ENCODE assay signal across 12 mouse cellular contexts in the genomic region with DNA sequence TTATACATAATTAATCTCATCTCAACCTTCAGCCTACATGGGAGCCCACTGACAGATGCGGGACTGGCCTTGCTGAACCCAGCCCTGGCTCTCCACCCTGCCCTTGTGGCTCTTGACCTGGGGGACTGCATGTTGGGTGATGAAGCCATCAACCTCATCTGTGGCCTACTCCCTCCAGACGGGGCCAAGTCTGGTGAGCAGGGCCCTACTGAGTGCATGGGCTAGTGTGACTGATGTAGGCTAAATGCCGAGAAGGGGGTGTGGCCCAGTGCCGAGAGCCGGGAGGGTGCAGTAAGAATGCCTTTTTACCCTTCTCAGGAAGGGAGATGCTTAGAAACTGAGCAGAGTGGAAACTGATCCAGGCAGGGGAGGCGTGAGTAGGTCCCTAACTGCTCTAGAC. TPM values are rescaled to one million over a fixed set of nuclear protein-coding genes. Genes with fewer than 3 reads are reported as not detected.
DNase-seq lines count a peak whose midpoint lies in the region; ATAC-seq lines count a peak whose summit lies in the region.
"Had no signal": no experiment of that assay in that cellular context is flagged by ENCODE, and none has a peak within 500 bp of the region (broad histone marks: within the 10 kb centered on the region; RNA-seq: fewer than 3 reads in every experiment).

No protein-coding gene starts in this region.

- H3K4me2 ChIP-seq in heart, embryonic 13.5 days, result peak overlapping the region; percentile 100
- H3K4me2 ChIP-seq in embryonic facial prominence, embryonic 13.5 days, result peak overlapping the region; percentile 100; the same call in 1 of the 2 replicates
- peak overlapping the region; percentile 95 for H3K4me2 ChIP-seq in hindbrain, embryonic 13.5 days
- H3K4me2 ChIP-seq in midbrain, embryonic 14.5 days (ENCODE audit: low read length), result peak overlapping the region; percentile 94

- peak overlapping the region; percentile 71; the same call in 1 of the 2 replicates for H3K4me3 ChIP-seq in heart, embryonic 13.5 days
- 0 out of 2 replicates have a peak overlapping the region, but pooled peaks have one; percentile 6 for H3K4me3 ChIP-seq in embryonic facial prominence, embryonic 13.5 days
- peak overlapping the region; percentile 74 for H3K4me3 ChIP-seq in hindbrain, embryonic 13.5 days
- H3K4me3 ChIP-seq in midbrain, embryonic 14.5 days (replicated peaks; ENCODE audit: low read depth, low read length), result peak overlapping the region; percentile 75

- H3K9me3 ChIP-seq in heart, embryonic 13.5 days, result no peaks in the 10 kb centered on the region
- H3K9me3 ChIP-seq in embryonic facial prominence, embryonic 13.5 days, result no peaks in the 10 kb centered on the region
- no peaks in the 10 kb centered on the region for H3K9me3 ChIP-seq in hindbrain, embryonic 13.5 days
- H3K9me3 ChIP-seq in midbrain, embryonic 14.5 days (ENCODE audit: control insufficient read depth, low read length), result no peaks in the 10 kb centered on the region

- H3K9ac ChIP-seq in heart, embryonic 13.5 days, result no peak overlapping the region
- H3K9ac ChIP-seq in embryonic facial prominence, embryonic 13.5 days, result no peak overlapping the region
- H3K9ac ChIP-seq in hindbrain, embryonic 13.5 days, result peak overlapping the region; percentile 89
- peak overlapping the region; percentile 76; the same call in 1 of the 2 replicates for H3K9ac ChIP-seq in midbrain, embryonic 14.5 days (replicated peaks; ENCODE audit: low read length)

- H3K4me1 ChIP-seq in heart, embryonic 13.5 days, result peaks cover 24% of the 10 kb centered on the region
- peaks cover 12% of the 10 kb centered on the region for H3K4me1 ChIP-seq in embryonic facial prominence, embryonic 13.5 days
- H3K4me1 ChIP-seq in hindbrain, embryonic 13.5 days (replicated peaks), result peaks cover 26% of the 10 kb centered on the region
- peaks cover 18% of the 10 kb centered on the region for H3K4me1 ChIP-seq in midbrain, embryonic 14.5 days (ENCODE audit: control insufficient read depth, insufficient read depth, low read length)

- no peak for ATAC-seq in heart, embryonic 13.5 days (ENCODE audit: extremely low read depth, insufficient number of reproducible peaks, low FRiP score, low TSS enrichment)
- ATAC-seq in embryonic facial prominence, embryonic 13.5 days (ENCODE audit: insufficient number of reproducible peaks, insufficient read depth, low FRiP score, low TSS enrichment, low read depth), result no peak
- ATAC-seq in hindbrain, embryonic 13.5 days (ENCODE audit: low FRiP score), result no peak
- no peak for ATAC-seq in midbrain, embryonic 14.5 days (ENCODE audit: low FRiP score, low TSS enrichment)
- no peak for ATAC-seq in frontal cortex, adult (ENCODE audit: low TSS enrichment)

- H3K36me3 ChIP-seq in heart, embryonic 13.5 days, result peaks cover 65% of the 10 kb centered on the region
- H3K36me3 ChIP-seq in embryonic facial prominence, embryonic 13.5 days, result peaks cover 67% of the 10 kb centered on the region
- H3K36me3 ChIP-seq in hindbrain, embryonic 13.5 days, result peaks cover 63% of the 10 kb centered on the region
- H3K36me3 ChIP-seq in midbrain, embryonic 14.5 days (ENCODE audit: control insufficient read depth, insufficient read depth, low read length), result peaks cover 49% of the 10 kb centered on the region

- 21% methylated on average over 6 of the region's 6 CpGs for WGBS in heart, embryonic 13.5 days
- WGBS in embryonic facial prominence, embryonic 13.5 days, result 22% methylated on average over 6 of the region's 6 CpGs
- 32% methylated on average over 6 of the region's 6 CpGs for WGBS in hindbrain, embryonic 13.5 days
- 35% methylated on average over 6 of the region's 6 CpGs for WGBS in midbrain, embryonic 14.5 days

- no peak overlapping the region for H3K27ac ChIP-seq in heart, embryonic 13.5 days (replicated peaks)
- H3K27ac ChIP-seq in embryonic facial prominence, embryonic 13.5 days, result no peak overlapping the region
- H3K27ac ChIP-seq in hindbrain, embryonic 13.5 days, result no peak overlapping the region
- H3K27ac ChIP-seq in midbrain, embryonic 14.5 days (replicated peaks; ENCODE audit: low read depth, low read length), result no peak overlapping the region

- H3K27me3 ChIP-seq in heart, embryonic 13.5 days (replicated peaks), result peaks cover 28% of the 10 kb centered on the region
- H3K27me3 ChIP-seq in embryonic facial prominence, embryonic 13.5 days, result peaks cover 27% of the 10 kb centered on the region
- peaks cover 14% of the 10 kb centered on the region for H3K27me3 ChIP-seq in hindbrain, embryonic 13.5 days
- no peaks in the 10 kb centered on the region for H3K27me3 ChIP-seq in midbrain, embryonic 14.5 days (ENCODE audit: control insufficient read depth, insufficient read depth, low read length)

- no peak for DNase-seq in heart, adult 8-10 months (ENCODE audit: low spot score)
- DNase-seq in midbrain, embryonic 14.5 days, result no peak
- no peak for DNase-seq in thymus, adult 18-20 months
- no peak for DNase-seq in embryo, embryonic 10 days (ENCODE audit: low spot score)
- DNase-seq: gastrocnemius, postnatal 10 days; kidney, postnatal 36 days; thymus, postnatal 25 days had no signal

RNA-seq across cellular contexts. Expression of a gene that starts 1.8 kb away (rescaled TPM):
- 0.59 and 0.88 TPM in 2 replicates for polyA plus RNA-seq in heart, embryonic 13.5 days (2015; fragmentation: Nextera tagmentation; extraction: Ambion mirVana)
- under 1 TPM in 2 of 4 experiments, not detected in 2; 0.12 to 0.14 TPM for total RNA-seq in heart, adult 8-10 months (2022)
- polyA plus RNA-seq in embryonic facial prominence, embryonic 13.5 days (2015; fragmentation: Nextera tagmentation; extraction: Ambion mirVana), result 1.4 and 1.9 TPM in 2 replicates
- polyA plus RNA-seq in hindbrain, embryonic 13.5 days (2015; fragmentation: Nextera tagmentation; extraction: Ambion mirVana), result 7.3 and 9.5 TPM in 2 replicates
- polyA plus RNA-seq in midbrain, embryonic 14.5 days (2014; fragmentation: Nextera tagmentation; extraction: Ambion mirVana), result 12.0 and 17.4 TPM in 2 replicates

RNA-seq across cellular contexts. Expression of a gene that starts 7.3 kb away (rescaled TPM):
- polyA plus RNA-seq in heart, embryonic 13.5 days (2015; fragmentation: Nextera tagmentation; extraction: Ambion mirVana), result 80.3 and 83.1 TPM in 2 replicates
- 10 to 100 TPM; 82.2 to 91.1 (median 85.5) TPM for total RNA-seq in heart, adult 8-10 months (2022)
- polyA plus RNA-seq in embryonic facial prominence, embryonic 13.5 days (2015; fragmentation: Nextera tagmentation; extraction: Ambion mirVana), result 82.8 and 95.7 TPM in 2 replicates
- polyA plus RNA-seq in hindbrain, embryonic 13.5 days (2015; fragmentation: Nextera tagmentation; extraction: Ambion mirVana), result 87.5 and 90.8 TPM in 2 replicates
- polyA plus RNA-seq in midbrain, embryonic 14.5 days (2014; fragmentation: Nextera tagmentation; extraction: Ambion mirVana), result 86.7 and 90.0 TPM in 2 replicates

RNA-seq across cellular contexts. Expression of a gene that starts 7.3 kb away (rescaled TPM):
- polyA plus RNA-seq in heart, embryonic 13.5 days (2015; fragmentation: Nextera tagmentation; extraction: Ambion mirVana), result 46.8 and 48.4 TPM in 2 replicates
- total RNA-seq in heart, adult 8-10 months (2022), result 10 to 100 TPM; 20.4 to 25.6 (median 22.7) TPM
- polyA plus RNA-seq in embryonic facial prominence, embryonic 13.5 days (2015; fragmentation: Nextera tagmentation; extraction: Ambion mirVana), result 103 and 104 TPM in 2 replicates
- polyA plus RNA-seq in hindbrain, embryonic 13.5 days (2015; fragmentation: Nextera tagmentation; extraction: Ambion mirVana), result 82.7 and 85.7 TPM in 2 replicates
- 89.8 and 91.0 TPM in 2 replicates for polyA plus RNA-seq in midbrain, embryonic 14.5 days (2014; fragmentation: Nextera tagmentation; extraction: Ambion mirVana)

RNA-seq across cellular contexts. Expression of a gene that starts 27.7 kb away (rescaled TPM):
- polyA plus RNA-seq in heart, embryonic 13.5 days (2015; fragmentation: Nextera tagmentation; extraction: Ambion mirVana), result 35.7 and 37.1 TPM in 2 replicates
- 10 to 100 TPM; 26.0 to 39.5 (median 35.6) TPM for total RNA-seq in heart, adult 8-10 months (2022)
- 55.6 and 57.9 TPM in 2 replicates for polyA plus RNA-seq in embryonic facial prominence, embryonic 13.5 days (2015; fragmentation: Nextera tagmentation; extraction: Ambion mirVana)
- polyA plus RNA-seq in hindbrain, embryonic 13.5 days (2015; fragmentation: Nextera tagmentation; extraction: Ambion mirVana), result 28.6 and 33.8 TPM in 2 replicates
- polyA plus RNA-seq in midbrain, embryonic 14.5 days (2014; fragmentation: Nextera tagmentation; extraction: Ambion mirVana), result 23.5 and 24.1 TPM in 2 replicates

RNA-seq across cellular contexts. Expression of a gene that starts 42.1 kb away (rescaled TPM):
- 0.35 and 0.47 TPM in 2 replicates for polyA plus RNA-seq in heart, embryonic 13.5 days (2015; fragmentation: Nextera tagmentation; extraction: Ambion mirVana)
- under 1 TPM in 2 of 4 experiments, not detected in 2; 0.14 to 0.53 TPM for total RNA-seq in heart, adult 8-10 months (2022)
- polyA plus RNA-seq in embryonic facial prominence, embryonic 13.5 days (2015; fragmentation: Nextera tagmentation; extraction: Ambion mirVana), result 7.8 and 8.6 TPM in 2 replicates
- 9.5 and 11.1 TPM in 2 replicates for polyA plus RNA-seq in hindbrain, embryonic 13.5 days (2015; fragmentation: Nextera tagmentation; extraction: Ambion mirVana)
- polyA plus RNA-seq in midbrain, embryonic 14.5 days (2014; fragmentation: Nextera tagmentation; extraction: Ambion mirVana), result 13.7 and 22.2 TPM in 2 replicates
- total RNA-seq: megakaryocyte-erythroid progenitor cell, adult 5-6 weeks had no signal

Comparison
In these comparisons a context has a peak if more than half of its experiments do, and no peak if none do; other contexts are left out.
1. H3K4me3 ChIP-seq: peak in every context shown above with its lines; median percentile 75 in midbrain, embryonic 14.5 days; 74 in hindbrain, embryonic 13.5 days; 71 in heart, embryonic 13.5 days; 6 in embryonic facial prominence, embryonic 13.5 days.
2. H3K9ac ChIP-seq: peak in hindbrain, embryonic 13.5 days (single experiment) and midbrain, embryonic 14.5 days (single experiment); none in heart, embryonic 13.5 days (single experiment) and embryonic facial prominence, embryonic 13.5 days (single experiment).
3. Peak in every context shown above with its lines, with median percentiles within 50 percentile points of each other: H3K4me2 ChIP-seq.